Mouse (Mus musculus) hematopoietic stem cell, adult 5-6 weeks (primary cell): ENCODE measurements around the gene Fhad1. TPM values are rescaled to one million over a fixed set of nuclear protein-coding genes. Genes with fewer than 3 reads are reported as not detected.

Experiments
- ATAC-seq, 2 experiments: fragments of 125-278 bp in 1 of 2; replicated peaks in 1 of 2; 2 replicates each; pipeline ENCODE4 v1.8.0; 2016 to 2017; ENCODE audit warnings: inconsistent platforms in 2 of 2, mild to moderate bottlenecking in 2 of 2, moderate number of reproducible peaks in 2 of 2, low read depth in 1 of 2, moderate TSS enrichment in 1 of 2; ENCODE audit not compliant: low FRiP score in 2 of 2, poor library complexity in 2 of 2, severe bottlenecking in 2 of 2, insufficient read depth in 1 of 2, low TSS enrichment in 1 of 2
- total RNA-seq: library from RNA; stranded (forward); fragments of 172-1452, 232-1000 nt; gene quantifications from 2 replicates; pipeline ENCODE4 v1.2.3, GENCODE M21; 2017

Fhad1 gene
- total RNA-seq, 1 experiment from 2014 or later, result not detected

GRCm38 (mm10) chr4:142047005-142047404 lies 32.1 kb upstream of the Fhad1 start:
- ATAC-seq, result no peak

- no peak for ATAC-seq
These were observed 31.6 kb upstream of the Fhad1 start for GRCm38 (mm10) chr4:142046496-142046895.

GRCm38 (mm10) chr4:142045595-142046163 lies 30.8 kb upstream of the Fhad1 start:
- no peak for ATAC-seq

- ATAC-seq, result no peak
These were observed 29.6 kb upstream of the Fhad1 start for GRCm38 (mm10) chr4:142044452-142044851.

GRCm38 (mm10) chr4:142039662-142040353 lies 24.9 kb upstream of the Fhad1 start:
- no peak for ATAC-seq

GRCm38 (mm10) chr4:142037897-142038296 lies 23.0 kb upstream of the Fhad1 start:
- ATAC-seq, result no peak

GRCm38 (mm10) chr4:142028533-142028932 lies 13.7 kb upstream of the Fhad1 start:
- peak in 1 of 2 experiments; percentile 42; a peak in 1 of 4 replicates for ATAC-seq

- no peak for ATAC-seq
These were observed 12.1 kb upstream of the Fhad1 start for GRCm38 (mm10) chr4:142026965-142027364.

- ATAC-seq, result no peak
These were observed 9.7 kb upstream of the Fhad1 start for GRCm38 (mm10) chr4:142024536-142024935.

GRCm38 (mm10) chr4:142023166-142023565 lies 8.3 kb upstream of the Fhad1 start:
- peak; percentile 49 to 72; a peak in 3 of 4 replicates for ATAC-seq

GRCm38 (mm10) chr4:142017686-142018085 lies 2.8 kb upstream of the Fhad1 start:
- ATAC-seq, result 0 out of 4 replicates have a peak, but pooled peaks of 1 of the 2 experiments have one; percentile 28

GRCm38 (mm10) chr4:142011236-142011635 lies 3.6 kb downstream of the Fhad1 start:
- no peak for ATAC-seq

GRCm38 (mm10) chr4:142010441-142010840 lies 4.4 kb downstream of the Fhad1 start:
- peak; percentile 25 to 29; a peak in 1 of 4 replicates for ATAC-seq

- no peak for ATAC-seq
These were observed 6.7 kb downstream of the Fhad1 start for GRCm38 (mm10) chr4:142008206-142008605.

- ATAC-seq, result no peak
These were observed 14.3 kb downstream of the Fhad1 start for GRCm38 (mm10) chr4:142000581-142000980.

GRCm38 (mm10) chr4:141999494-142000074 lies 15.3 kb downstream of the Fhad1 start:
- ATAC-seq, result 0 out of 4 replicates have a peak, but pooled peaks of 1 of the 2 experiments have one; percentile 5

- ATAC-seq, result peak; percentile 28 to 57
These were observed 16.5 kb downstream of the Fhad1 start for GRCm38 (mm10) chr4:141998282-141998821.

GRCm38 (mm10) chr4:141996880-141997279 lies 18.0 kb downstream of the Fhad1 start:
- ATAC-seq, result no peak
